Mouse (Mus musculus) forebrain, embryonic 11.5 days (tissue): ENCODE measurements at regions not wholly inside any gene's neighbourhood (a gene's known extent, or its start where the extent isn't known, plus 50 kb on each side); places are given as distances from the start of the nearest gene placed in this dataset.

Experiments used
- ATAC-seq: fragments of 200-750 bp; cut with Nextera tagmentation; replicated peaks from 2 replicates; pipeline ENCODE4 v1.8.0; 2017; ENCODE audit warnings: moderate TSS enrichment; ENCODE audit not compliant: low FRiP score
- DNase-seq: peaks from one replicate; pipeline ENCODE4 v3.0.0-alpha.2; 2017; ENCODE audit warnings: low spot score
- H3K27ac ChIP-seq: fragments of 300-500 bp; sonication (generic); 2 replicates; pipeline ENCODE4 v1.5.1; 2014; ENCODE audit warnings: low read depth, low read length
- H3K27me3 ChIP-seq: fragments of 300-500 bp; sonication (generic); 2 replicates; pipeline ENCODE4 v1.6.1; 2014; ENCODE audit warnings: mild to moderate bottlenecking, low read length, mixed read lengths; ENCODE audit not compliant: control insufficient read depth, insufficient read depth
- H3K36me3 ChIP-seq: fragments of 300-500 bp; sonication (generic); 2 replicates; pipeline ENCODE4 v1.6.1; 2014; ENCODE audit warnings: mild to moderate bottlenecking, low read length, moderate library complexity, mixed read lengths; ENCODE audit not compliant: control insufficient read depth, insufficient read depth
- H3K4me1 ChIP-seq: fragments of 300-500 bp; sonication (generic); replicated peaks from 2 replicates; pipeline ENCODE4 v1.6.1; 2014; ENCODE audit warnings: low read length, mixed read lengths; ENCODE audit not compliant: control insufficient read depth, insufficient read depth
- H3K4me2 ChIP-seq: fragments of 300-500 bp; sonication (generic); 2 replicates; pipeline ENCODE4 v1.6.1; 2014; ENCODE audit warnings: low read depth, mild to moderate bottlenecking, low read length, moderate library complexity, mixed read lengths; ENCODE audit not compliant: severe bottlenecking
- H3K4me3 ChIP-seq: fragments of 300-500 bp; sonication (generic); 2 replicates; pipeline ENCODE4 v1.5.1; 2014; ENCODE audit warnings: low read depth, low read length
- H3K9ac ChIP-seq: fragments of 300-500 bp; sonication (generic); 2 replicates; pipeline ENCODE4 v1.6.1; 2014; ENCODE audit warnings: low read length
- H3K9me3 ChIP-seq: fragments of 300-500 bp; sonication (generic); 2 replicates; pipeline ENCODE4 v1.6.1; 2016; ENCODE audit warnings: low read length, mixed read lengths; ENCODE audit not compliant: control insufficient read depth
- WGBS: fragments of 180-500 bp; shearing (Covaris S2); extraction: QIAGEN DNeasy Blood & Tissue Kit; methylation state at CpG from one replicate; pipeline ENCODE4 v1.1.7; 2014; 5-methylcytosine and 5-hydroxymethylcytosine counted together

- peaks cover 1% of the 10 kb centered on the region; the same call in 1 of the 2 replicates for H3K4me1 ChIP-seq
- no peaks in the 10 kb centered on the region for H3K9me3 ChIP-seq
- no peaks in the 10 kb centered on the region for H3K27me3 ChIP-seq
- WGBS = 90% methylated on average over 10 of the region's 10 CpGs
- no peak overlapping the region for H3K4me3 ChIP-seq
- DNase-seq (no peak), ATAC-seq (no peak)
- H3K27ac ChIP-seq = no peak overlapping the region
- H3K9ac ChIP-seq = no peak overlapping the region
- H3K4me2 ChIP-seq = no peak overlapping the region
- no peaks in the 10 kb centered on the region for H3K36me3 ChIP-seq
Observed at GRCm38 (mm10) chr8:10869866-10870265, 138.4 kb downstream of the Irs2 start.

GRCm38 (mm10) chr8:10866696-10867395 lies 141.4 kb downstream of the Irs2 start:
- WGBS = 81% methylated on average over 7 of the region's 7 CpGs
- Histone ChIP-seq H3K4me1 (peaks cover 2% of the 10 kb centered on the region; the same call in 1 of the 2 replicates), H3K36me3 (no peaks in the 10 kb centered on the region), H3K9ac (no peak overlapping the region), H3K27me3 (no peaks in the 10 kb centered on the region), H3K27ac (no peak overlapping the region), H3K9me3 (no peaks in the 10 kb centered on the region), H3K4me2 (no peak overlapping the region), H3K4me3 (no peak overlapping the region)
- DNase-seq (no peak), ATAC-seq (no peak)

- Histone ChIP-seq H3K9ac (no peak overlapping the region), H3K27me3 (no peaks in the 10 kb centered on the region), H3K4me1 (0 out of 2 replicates have a peak, but pooled peaks cover 2% of the 10 kb centered on the region), H3K4me2 (no peak overlapping the region), H3K36me3 (no peaks in the 10 kb centered on the region), H3K4me3 (no peak overlapping the region), H3K9me3 (no peaks in the 10 kb centered on the region), H3K27ac (no peak overlapping the region)
- DNase-seq (no peak), ATAC-seq (no peak)
- 83% methylated on average over 11 of the region's 11 CpGs for WGBS
Observed at GRCm38 (mm10) chr8:10865941-10866513, 142.2 kb downstream of the Irs2 start.

DNA sequence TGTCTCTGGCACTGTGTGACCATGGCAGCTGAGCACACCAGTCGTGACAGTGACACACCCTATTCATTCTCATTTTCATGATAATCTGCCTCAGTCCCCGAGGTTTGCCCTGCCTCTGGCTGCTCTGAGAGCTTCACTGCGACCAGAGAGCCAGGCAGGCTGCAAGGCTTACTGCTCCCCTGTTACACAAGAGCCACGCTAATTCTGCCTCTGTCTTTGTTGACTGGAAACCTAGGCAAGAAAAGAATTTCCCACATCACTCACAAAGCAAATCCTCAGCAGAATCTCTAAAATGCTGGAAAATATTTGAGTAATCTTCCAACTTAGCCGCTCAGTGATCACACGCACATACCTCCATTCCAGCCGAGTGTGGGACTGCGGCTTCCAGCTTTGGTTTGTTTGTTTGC lies 142.8 kb downstream of the Irs2 start:
- 45% methylated on average over 8 of the region's 8 CpGs for WGBS
- no peak overlapping the region for H3K9ac ChIP-seq
- H3K9me3 ChIP-seq = no peaks in the 10 kb centered on the region
- H3K36me3 ChIP-seq = no peaks in the 10 kb centered on the region
- ATAC-seq (no peak), DNase-seq (no peak)
- no peaks in the 10 kb centered on the region for H3K27me3 ChIP-seq
- H3K27ac ChIP-seq = no peak overlapping the region; the same call in 1 of the 2 replicates
- H3K4me1 ChIP-seq = 0 out of 2 replicates have a peak, but pooled peaks cover 2% of the 10 kb centered on the region
- H3K4me2 ChIP-seq = no peak overlapping the region
- no peak overlapping the region for H3K4me3 ChIP-seq

DNA sequence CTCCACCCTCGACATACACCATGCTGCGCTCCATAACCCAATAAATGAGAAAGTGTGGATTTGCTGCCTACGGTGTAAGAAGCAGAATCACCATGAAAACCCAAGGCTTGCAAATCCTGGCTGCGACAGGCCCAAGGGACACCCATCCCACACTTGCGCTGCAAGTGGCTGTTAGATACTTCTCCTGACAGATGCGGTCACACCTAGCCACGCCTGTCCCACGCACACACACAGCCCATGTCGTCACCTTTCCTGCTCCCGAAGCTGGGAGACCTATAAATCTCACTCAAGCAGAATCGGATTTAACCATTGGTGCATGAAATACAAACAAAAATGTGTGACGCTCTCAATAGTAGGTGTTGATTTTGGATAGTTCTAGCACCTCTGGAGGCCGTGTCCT lies 145.8 kb downstream of the Irs2 start:
- Histone ChIP-seq H3K4me1 (0 out of 2 replicates have a peak, but pooled peaks cover 2% of the 10 kb centered on the region), H3K27ac (no peak overlapping the region), H3K4me3 (no peak overlapping the region), H3K36me3 (no peaks in the 10 kb centered on the region), H3K4me2 (no peak overlapping the region), H3K27me3 (no peaks in the 10 kb centered on the region), H3K9me3 (no peaks in the 10 kb centered on the region), H3K9ac (no peak overlapping the region)
- 89% methylated on average over 13 of the region's 13 CpGs for WGBS
- no peak for ATAC-seq
- no peak for DNase-seq

GRCm38 (mm10) chr8:10860810-10861209 lies 147.4 kb downstream of the Irs2 start:
- DNase-seq (no peak), ATAC-seq (no peak)
- 86% methylated on average over 4 of the region's 4 CpGs for WGBS
- Histone ChIP-seq H3K4me1 (peaks cover 5% of the 10 kb centered on the region; the same call in 1 of the 2 replicates), H3K36me3 (no peaks in the 10 kb centered on the region), H3K9ac (no peak overlapping the region), H3K27ac (no peak overlapping the region), H3K27me3 (no peaks in the 10 kb centered on the region), H3K4me3 (no peak overlapping the region), H3K4me2 (no peak overlapping the region), H3K9me3 (no peaks in the 10 kb centered on the region)

- no peak overlapping the region for H3K9ac ChIP-seq
- H3K9me3 ChIP-seq = no peaks in the 10 kb centered on the region
- H3K4me2 ChIP-seq = no peak overlapping the region
- no peak overlapping the region for H3K4me3 ChIP-seq
- H3K27me3 ChIP-seq = no peaks in the 10 kb centered on the region
- peaks cover 4% of the 10 kb centered on the region; the same call in 1 of the 2 replicates for H3K4me1 ChIP-seq
- no peaks in the 10 kb centered on the region for H3K36me3 ChIP-seq
- H3K27ac ChIP-seq = no peak overlapping the region
- DNase-seq = no peak
- ATAC-seq = no peak
- 95% methylated on average over 3 of the region's 3 CpGs for WGBS
Observed at GRCm38 (mm10) chr8:10857874-10858273, 150.4 kb downstream of the Irs2 start.

GRCm38 (mm10) chr8:10856996-10857720 lies 151.1 kb downstream of the Irs2 start:
- DNase-seq (no peak), ATAC-seq (no peak)
- Histone ChIP-seq H3K27me3 (no peaks in the 10 kb centered on the region), H3K36me3 (no peaks in the 10 kb centered on the region), H3K9me3 (no peaks in the 10 kb centered on the region), H3K9ac (no peak overlapping the region), H3K4me3 (no peak overlapping the region), H3K4me2 (no peak overlapping the region), H3K4me1 (peaks cover 4% of the 10 kb centered on the region; the same call in 1 of the 2 replicates), H3K27ac (no peak overlapping the region)
- 64% methylated on average over 15 of the region's 15 CpGs for WGBS
